Mouse (Mus musculus): Measurements from ENCODE around the gene Mtmr1. TPM values are rescaled to one million over a fixed set of nuclear protein-coding genes. Genes with fewer than 3 reads are reported as not detected.
A peak's percentile ranks its signal among the peaks of the same experiment; 100 is the strongest.

Mtmr1 gene
- polyA plus RNA-seq, 1 experiment from 2014 or later, result 9.7 TPM

DNA sequence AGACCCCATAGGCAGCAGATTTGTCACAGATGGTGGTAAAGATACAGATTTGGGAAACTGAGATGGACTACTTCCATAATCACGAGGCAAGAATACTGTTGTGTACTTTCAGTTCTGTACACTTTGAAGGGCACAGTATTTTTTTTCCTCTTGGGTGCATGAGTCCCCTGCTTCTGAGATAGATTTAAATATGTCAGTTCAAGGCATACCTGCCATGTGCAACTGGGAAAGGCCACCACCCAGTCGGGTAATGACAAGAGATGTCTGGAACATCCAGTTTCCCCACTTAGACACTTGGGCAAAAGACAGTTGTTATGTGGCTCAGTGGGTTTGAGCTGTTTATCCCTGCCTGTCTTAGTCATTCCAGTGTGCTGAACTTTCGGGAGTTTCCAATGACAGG lies 950 bp downstream of the Mtmr1 start:
- peak overlapping the region; percentile 61 for H3K4me3 ChIP-seq (ENCODE audit: low read depth, low read length)
- peak overlapping the region; percentile 79; the same call in 1 of the 2 replicates for H3K9ac ChIP-seq (ENCODE audit: low read length)
- H3K4me1 ChIP-seq (replicated peaks; ENCODE audit: control insufficient read depth, insufficient read depth), result no peaks in the 10 kb centered on the region
- no peaks in the 10 kb centered on the region for H3K27me3 ChIP-seq (ENCODE audit: control insufficient read depth, insufficient read depth, low read length)
- no peak for ATAC-seq (ENCODE audit: low FRiP score, low TSS enrichment)
- H3K27ac ChIP-seq (replicated peaks), result no peak overlapping the region
- 40% methylated on average over 3 of the region's 3 CpGs for WGBS
- peak overlapping the region; percentile 64 for H3K4me2 ChIP-seq (replicated peaks; ENCODE audit: low read depth)
- no peaks in the 10 kb centered on the region for H3K9me3 ChIP-seq (ENCODE audit: control insufficient read depth, low read length)
- H3K36me3 ChIP-seq (ENCODE audit: control insufficient read depth, insufficient read depth, low read length), result no peaks in the 10 kb centered on the region
- no peak for DNase-seq (ENCODE audit: low spot score)
- TF ChIP-seq CTCF (IDR thresholded peaks at IDR 0.05; ENCODE audit: low read depth), result no peak
- no peak for TF ChIP-seq EP300 (optimal IDR thresholded peaks at IDR 0.05)

DNA sequence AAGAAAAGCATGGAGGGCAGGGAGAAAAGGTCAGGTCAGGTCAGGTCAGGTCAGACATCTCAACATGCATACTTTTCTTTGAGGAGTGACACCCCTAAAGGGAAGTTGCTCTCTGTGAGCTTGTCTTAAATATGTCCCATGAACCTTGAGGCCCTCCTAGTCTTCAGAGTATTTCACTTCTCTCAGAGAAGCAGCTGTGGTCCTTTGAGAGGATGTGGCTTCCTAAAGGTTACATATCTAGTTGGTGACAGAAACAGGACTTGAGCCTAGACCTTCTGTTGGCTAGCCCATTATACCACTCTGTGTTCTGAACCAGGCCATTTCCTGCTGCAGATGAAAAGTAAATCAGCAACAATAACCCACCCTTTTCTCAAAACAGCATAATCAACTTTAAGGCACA lies 2.4 kb downstream of the Mtmr1 start:
- no peak for ATAC-seq (ENCODE audit: low FRiP score, low TSS enrichment)
- H3K4me2 ChIP-seq (replicated peaks; ENCODE audit: low read depth), result no peak overlapping the region

DNA sequence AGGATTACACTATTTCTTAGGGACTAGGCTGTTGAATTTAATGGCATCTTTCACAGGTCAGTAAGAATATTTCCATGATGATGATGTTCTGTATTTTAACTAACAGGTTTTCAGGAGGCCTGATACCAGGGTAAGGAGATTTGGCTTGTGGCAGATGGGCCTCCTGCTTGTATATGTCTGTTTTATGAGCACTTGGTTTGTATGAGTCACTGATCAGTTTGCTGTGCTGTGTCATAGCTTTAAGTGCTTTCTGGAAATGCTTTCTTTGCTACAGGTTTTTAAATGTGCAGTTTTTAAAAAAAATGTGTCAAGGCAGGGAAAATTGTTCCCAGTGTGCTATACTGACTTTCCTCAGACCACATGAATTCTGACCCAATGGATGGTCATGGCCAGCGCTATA lies 12.2 kb downstream of the Mtmr1 start:
- no peaks in the 10 kb centered on the region for H3K9me3 ChIP-seq (ENCODE audit: control insufficient read depth, low read length)
- no peak for TF ChIP-seq EP300 (optimal IDR thresholded peaks at IDR 0.05)
- H3K4me1 ChIP-seq (replicated peaks; ENCODE audit: control insufficient read depth, insufficient read depth), result no peaks in the 10 kb centered on the region
- H3K9ac ChIP-seq (ENCODE audit: low read length), result no peak overlapping the region
- ATAC-seq (ENCODE audit: low FRiP score, low TSS enrichment) (no peak), DNase-seq (ENCODE audit: low spot score) (no peak)
- H3K27ac ChIP-seq (replicated peaks), result no peak overlapping the region
- H3K36me3 ChIP-seq (ENCODE audit: control insufficient read depth, insufficient read depth, low read length), result no peaks in the 10 kb centered on the region
- H3K4me2 ChIP-seq (replicated peaks; ENCODE audit: low read depth), result no peak overlapping the region
- no peaks in the 10 kb centered on the region for H3K27me3 ChIP-seq (ENCODE audit: control insufficient read depth, insufficient read depth, low read length)
- WGBS, result 82% methylated on average over 1 of the region's 1 CpGs
- H3K4me3 ChIP-seq (ENCODE audit: low read depth, low read length), result no peak overlapping the region

More for the DNA sequence above, 2.4 kb downstream of the Mtmr1 start:
- Histone ChIP-seq H3K9me3 (ENCODE audit: control insufficient read depth, low read length) (no peaks in the 10 kb centered on the region), H3K27ac (replicated peaks) (no peak overlapping the region), H3K36me3 (ENCODE audit: control insufficient read depth, insufficient read depth, low read length) (no peaks in the 10 kb centered on the region), H3K27me3 (ENCODE audit: control insufficient read depth, insufficient read depth, low read length) (no peaks in the 10 kb centered on the region), H3K4me3 (ENCODE audit: low read depth, low read length) (no peak overlapping the region), H3K4me1 (replicated peaks; ENCODE audit: control insufficient read depth, insufficient read depth) (no peaks in the 10 kb centered on the region), H3K9ac (ENCODE audit: low read length) (no peak overlapping the region)
- TF ChIP-seq EP300 (optimal IDR thresholded peaks at IDR 0.05) (no peak), CTCF (IDR thresholded peaks at IDR 0.05; ENCODE audit: low read depth) (no peak)
- no peak for DNase-seq (ENCODE audit: low spot score)

DNA sequence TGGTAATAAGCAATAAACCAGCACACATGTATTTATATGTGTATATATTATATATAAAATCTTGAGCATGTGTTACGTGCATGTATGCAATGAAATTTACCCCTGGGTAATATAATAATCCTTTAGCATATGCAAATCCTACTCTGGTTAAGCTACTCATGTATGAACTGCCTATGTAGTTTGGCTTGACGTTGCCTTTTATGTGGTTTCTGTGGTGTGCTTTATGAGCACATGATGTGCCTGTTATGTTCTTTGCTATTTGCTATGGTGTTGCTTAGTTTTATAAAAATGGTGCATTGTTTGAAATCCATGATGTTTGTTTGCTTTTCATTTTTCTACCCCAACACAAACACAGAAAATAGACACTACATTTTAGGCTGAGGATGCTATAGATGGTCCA lies 13.9 kb downstream of the Mtmr1 start:
- no peak for TF ChIP-seq EP300 (optimal IDR thresholded peaks at IDR 0.05)
- TF ChIP-seq CTCF (IDR thresholded peaks at IDR 0.05; ENCODE audit: low read depth), result no peak
- no peaks in the 10 kb centered on the region for H3K9me3 ChIP-seq (ENCODE audit: control insufficient read depth, low read length)
- H3K27ac ChIP-seq (replicated peaks), result no peak overlapping the region
- no peak overlapping the region for H3K4me3 ChIP-seq (ENCODE audit: low read depth, low read length)
- H3K36me3 ChIP-seq (ENCODE audit: control insufficient read depth, insufficient read depth, low read length), result no peaks in the 10 kb centered on the region
- no peak overlapping the region for H3K4me2 ChIP-seq (replicated peaks; ENCODE audit: low read depth)
- no peak for ATAC-seq (ENCODE audit: low FRiP score, low TSS enrichment)
- no peaks in the 10 kb centered on the region for H3K27me3 ChIP-seq (ENCODE audit: control insufficient read depth, insufficient read depth, low read length)
- WGBS, result 88% methylated on average over 2 of the region's 2 CpGs
- DNase-seq (ENCODE audit: low spot score), result no peak
- no peaks in the 10 kb centered on the region for H3K4me1 ChIP-seq (replicated peaks; ENCODE audit: control insufficient read depth, insufficient read depth)
- no peak overlapping the region for H3K9ac ChIP-seq (ENCODE audit: low read length)

DNA sequence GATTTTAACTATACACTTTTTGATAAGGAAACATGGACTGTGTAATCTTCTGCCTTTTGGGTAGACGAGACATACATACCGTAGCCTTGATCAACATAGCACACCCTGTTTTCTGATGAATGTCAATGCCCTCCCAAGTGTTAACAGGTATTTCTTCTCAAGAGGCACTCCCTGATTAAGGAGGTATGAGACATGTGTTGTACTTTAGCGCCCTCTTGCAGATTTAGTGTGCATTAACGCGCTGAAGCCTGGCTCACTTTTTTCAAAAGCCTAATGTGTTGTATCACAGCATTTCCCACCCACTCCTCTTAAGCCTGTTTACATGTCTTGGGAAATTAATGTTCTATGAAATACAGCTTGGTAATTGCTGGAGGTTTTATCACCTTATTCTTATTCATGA lies 17.0 kb downstream of the Mtmr1 start:
- peak; percentile 28 for DNase-seq (ENCODE audit: low spot score)
- WGBS, result 35% methylated on average over 5 of the region's 5 CpGs
- Histone ChIP-seq H3K4me1 (replicated peaks; ENCODE audit: control insufficient read depth, insufficient read depth) (no peaks in the 10 kb centered on the region), H3K9ac (ENCODE audit: low read length) (no peak overlapping the region), H3K4me3 (ENCODE audit: low read depth, low read length) (no peak overlapping the region), H3K9me3 (ENCODE audit: control insufficient read depth, low read length) (no peaks in the 10 kb centered on the region), H3K36me3 (ENCODE audit: control insufficient read depth, insufficient read depth, low read length) (no peaks in the 10 kb centered on the region), H3K4me2 (replicated peaks; ENCODE audit: low read depth) (no peak overlapping the region), H3K27me3 (ENCODE audit: control insufficient read depth, insufficient read depth, low read length) (no peaks in the 10 kb centered on the region), H3K27ac (replicated peaks) (no peak overlapping the region)
- TF ChIP-seq CTCF (IDR thresholded peaks at IDR 0.05; ENCODE audit: low read depth) (peak; percentile 76), EP300 (optimal IDR thresholded peaks at IDR 0.05) (no peak)
- ATAC-seq (ENCODE audit: low FRiP score, low TSS enrichment), result peak; percentile 42; the same call in 1 of the 2 replicates

DNA sequence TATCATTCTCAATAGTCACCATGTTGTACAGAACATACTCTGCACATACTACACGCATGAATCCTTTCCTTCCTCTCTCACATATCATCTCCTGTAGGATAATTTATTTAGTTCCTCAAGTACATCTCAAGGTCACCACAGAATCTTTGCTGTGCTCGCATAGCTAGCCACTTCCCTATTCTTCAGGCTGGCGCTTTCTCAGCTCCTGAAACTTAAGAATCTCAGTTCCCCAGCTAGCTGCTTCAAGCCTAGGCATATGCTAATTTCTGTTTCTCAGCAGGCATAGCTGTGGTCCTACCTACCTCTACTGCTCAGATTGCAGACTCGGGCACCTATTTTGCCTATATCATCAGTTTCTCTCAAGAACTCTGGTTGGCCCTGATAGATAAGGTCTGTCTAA lies 31.8 kb downstream of the Mtmr1 start:
- ATAC-seq (ENCODE audit: low FRiP score, low TSS enrichment) (no peak), DNase-seq (ENCODE audit: low spot score) (no peak)
- Histone ChIP-seq H3K9ac (ENCODE audit: low read length) (no peak overlapping the region), H3K27me3 (ENCODE audit: control insufficient read depth, insufficient read depth, low read length) (no peaks in the 10 kb centered on the region), H3K9me3 (ENCODE audit: control insufficient read depth, low read length) (no peaks in the 10 kb centered on the region), H3K4me2 (replicated peaks; ENCODE audit: low read depth) (no peak overlapping the region), H3K4me3 (ENCODE audit: low read depth, low read length) (no peak overlapping the region), H3K27ac (replicated peaks) (no peak overlapping the region), H3K4me1 (replicated peaks; ENCODE audit: control insufficient read depth, insufficient read depth) (no peaks in the 10 kb centered on the region), H3K36me3 (ENCODE audit: control insufficient read depth, insufficient read depth, low read length) (no peaks in the 10 kb centered on the region)
- no peak for TF ChIP-seq EP300 (optimal IDR thresholded peaks at IDR 0.05)
- no peak for TF ChIP-seq CTCF (IDR thresholded peaks at IDR 0.05; ENCODE audit: low read depth)
- 79% methylated on average over 4 of the region's 4 CpGs for WGBS

Data from stomach, postnatal 0 days (tissue).